Mouse (Mus musculus): ENCODE results near the gene Kmt2c. TPM values are rescaled to one million over a fixed set of nuclear protein-coding genes. Genes with fewer than 3 reads are reported as not detected.

The Kmt2c gene
- total and polyA plus RNA-seq, 3 experiments = 6.7 to 14.6 (median 12.7) TPM

- in situ Hi-C loops (cut with MboI; ENCODE audit: low pct_ligation_motif_present, low pct_unique_long_range_greater_than_20kb, low sequenced_read_pairs) = no loop called here
- no peak overlapping the region for H3K4me3 ChIP-seq (replicated peaks in 1 of 3; ENCODE audit: low read depth in 2 of 3, low read length in 2 of 3, poor library complexity in 1 of 3)
- no peak overlapping the region for H3K9ac ChIP-seq (ENCODE audit: insufficient read depth, low read depth)
- TF ChIP-seq USF1 (IDR thresholded peaks at IDR 0.05; ENCODE audit: low read depth, low read length) (no peak), MYC (IDR thresholded peaks at IDR 0.05; ENCODE audit: low read depth, low read length) (no peak), MAFK (IDR thresholded peaks at IDR 0.05; ENCODE audit: insufficient replicate concordance, low read length) (no peak), POLR2A (IDR thresholded peaks at IDR 0.05; ENCODE audit: low read depth, low read length) (no peak), ZKSCAN1 (IDR thresholded peaks at IDR 0.05; ENCODE audit: borderline replicate concordance, low read depth, low read length) (no peak), CHD2 (IDR thresholded peaks at IDR 0.05; ENCODE audit: low read length) (no peak)
- H3K4me1 ChIP-seq (ENCODE audit: control insufficient read depth in 1 of 2, insufficient read depth in 2 of 2) = peaks cover 6 to 13% of the 10 kb centered on the region in 2 experiments
- H3K4me2 ChIP-seq (ENCODE audit: insufficient read depth, low read depth, poor library complexity, severe bottlenecking) = no peak overlapping the region
- dilution Hi-C loops (cut with MboI; ENCODE audit: extremely low pct_ligation_motif_present, extremely low pct_unique_long_range_greater_than_20kb, low sequenced_read_pairs) = no loop called here
- no peak for DNase-seq (ENCODE audit: extremely low read depth)
- no peaks in the 10 kb centered on the region for H3K27me3 ChIP-seq (replicated peaks)
- H3K79me2 ChIP-seq (replicated peaks; ENCODE audit: control insufficient read depth, extremely low read depth, insufficient read depth, poor library complexity, severe bottlenecking) = no peaks in the 10 kb centered on the region
- no peak overlapping the region for H3K27ac ChIP-seq (ENCODE audit: insufficient read depth, low read depth)
- no peaks in the 10 kb centered on the region for H3K9me3 ChIP-seq (replicated peaks; ENCODE audit: low read length)
- peaks cover 24 to 52% of the 10 kb centered on the region in 2 experiments for H3K36me3 ChIP-seq (replicated peaks in 1 of 2; ENCODE audit: control insufficient read depth in 1 of 2, insufficient read depth in 1 of 2, low read length in 1 of 2)
These were observed 245.6 kb downstream of the Kmt2c start for GRCm38 (mm10) chr5:25252825-25253544.

GRCm38 (mm10) chr5:25252423-25252822, 246.2 kb downstream of the Kmt2c start:
- no peaks in the 10 kb centered on the region for H3K79me2 ChIP-seq (replicated peaks; ENCODE audit: control insufficient read depth, extremely low read depth, insufficient read depth, poor library complexity, severe bottlenecking)
- H3K9ac ChIP-seq (ENCODE audit: insufficient read depth, low read depth) = no peak overlapping the region
- no peak overlapping the region for H3K4me2 ChIP-seq (ENCODE audit: insufficient read depth, low read depth, poor library complexity, severe bottlenecking)
- no peaks in the 10 kb centered on the region for H3K9me3 ChIP-seq (replicated peaks; ENCODE audit: low read length)
- no peak for TF ChIP-seq SIN3A (IDR thresholded peaks at IDR 0.05; ENCODE audit: low read length)
- no peak for TF ChIP-seq ETS1 (conservative IDR thresholded peaks at IDR 0.05; ENCODE audit: low read depth, low read length)
- TF ChIP-seq TBP (conservative IDR thresholded peaks at IDR 0.05; ENCODE audit: low read depth, low read length) = no peak
- TF ChIP-seq MYC (IDR thresholded peaks at IDR 0.05; ENCODE audit: low read depth, low read length) = no peak
- TF ChIP-seq ZNF384 (IDR thresholded peaks at IDR 0.05; ENCODE audit: low read depth, low read length) = no peak
- TF ChIP-seq POLR2A (IDR thresholded peaks at IDR 0.05; ENCODE audit: low read depth, low read length) = no peak
- TF ChIP-seq HCFC1 (IDR thresholded peaks at IDR 0.05; ENCODE audit: low read depth, low read length) = no peak
- no peak for TF ChIP-seq USF2 (conservative IDR thresholded peaks at IDR 0.05; ENCODE audit: low read depth, low read length)
- no peak for TF ChIP-seq NELFE (IDR thresholded peaks at IDR 0.05; ENCODE audit: low read depth, low read length)
- no peak for TF ChIP-seq ZMIZ1 (IDR thresholded peaks at IDR 0.05; ENCODE audit: low read depth, low read length)
- no peak for TF ChIP-seq TCF12 (IDR thresholded peaks at IDR 0.05; ENCODE audit: low read depth, low read length)
- no peak for TF ChIP-seq PAX5 (IDR thresholded peaks at IDR 0.05; ENCODE audit: low read length)
- TF ChIP-seq USF1 (IDR thresholded peaks at IDR 0.05; ENCODE audit: low read depth, low read length) = no peak
- in situ Hi-C loops (cut with MboI; ENCODE audit: low pct_ligation_motif_present, low pct_unique_long_range_greater_than_20kb, low sequenced_read_pairs) (no loop called here), dilution Hi-C loops (cut with MboI; ENCODE audit: extremely low pct_ligation_motif_present, extremely low pct_unique_long_range_greater_than_20kb, low sequenced_read_pairs) (no loop called here)
- no peaks in the 10 kb centered on the region for H3K27me3 ChIP-seq (replicated peaks)
- H3K27ac ChIP-seq (ENCODE audit: insufficient read depth, low read depth) = no peak overlapping the region
- H3K4me1 ChIP-seq (ENCODE audit: control insufficient read depth in 1 of 2, insufficient read depth in 2 of 2) = peaks cover 6 to 15% of the 10 kb centered on the region in 2 experiments
- peaks cover 21 to 48% of the 10 kb centered on the region in 2 experiments for H3K36me3 ChIP-seq (replicated peaks in 1 of 2; ENCODE audit: control insufficient read depth in 1 of 2, insufficient read depth in 1 of 2, low read length in 1 of 2)
- no peak overlapping the region for H3K4me3 ChIP-seq (replicated peaks in 1 of 3; ENCODE audit: low read depth in 2 of 3, low read length in 2 of 3, poor library complexity in 1 of 3)
- no peak for DNase-seq (ENCODE audit: extremely low read depth)
